Mouse (Mus musculus): ENCODE measurements around the gene Hipk1. TPM values are rescaled to one million over a fixed set of nuclear protein-coding genes. Genes with fewer than 3 reads are reported as not detected.

The Hipk1 gene
- total and polyA plus RNA-seq, 2 experiments = 29.2 to 35.2 TPM

DNA sequence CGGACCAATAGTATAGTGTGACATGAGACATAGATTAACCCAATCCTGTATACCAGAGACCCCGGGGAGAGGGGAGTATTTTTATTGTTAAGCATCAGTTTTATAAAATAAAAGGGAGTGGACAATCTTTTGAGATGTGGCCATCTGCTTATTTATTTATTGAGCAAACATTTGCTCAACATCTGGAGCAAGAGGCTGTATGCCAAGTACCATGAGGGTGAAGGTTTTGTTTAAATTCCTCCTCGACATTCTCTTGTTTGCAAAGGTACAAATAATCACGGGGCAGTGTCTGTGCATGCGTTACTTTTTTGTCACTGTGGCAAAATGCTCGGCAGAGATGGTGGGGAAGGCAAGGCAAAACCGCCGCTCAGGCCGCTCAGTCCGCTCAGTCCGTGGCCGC, 85.9 kb downstream of the Hipk1 start:
- peaks cover 3% of the 10 kb centered on the region; the same call in 1 of the 2 replicates for H3K4me1 ChIP-seq (ENCODE audit: control insufficient read depth, insufficient read depth, low read length)
- DNase-seq (ENCODE audit: extremely low read depth, low read depth, low spot score) = peak; percentile 69
- H3K27ac ChIP-seq (replicated peaks; ENCODE audit: insufficient read depth, low read depth, low read length) = no peak overlapping the region
- no peaks in the 10 kb centered on the region for H3K36me3 ChIP-seq (ENCODE audit: control insufficient read depth, insufficient read depth, low read length)
- H3K27me3 ChIP-seq (ENCODE audit: control insufficient read depth, insufficient read depth, low read length) = no peaks in the 10 kb centered on the region
- H3K4me3 ChIP-seq (ENCODE audit: insufficient read depth, low read depth, low read length) = no peak overlapping the region
- H3K79me2 ChIP-seq (ENCODE audit: control insufficient read depth, insufficient read depth, low read length) = no peaks in the 10 kb centered on the region
- H3K9ac ChIP-seq (ENCODE audit: low read depth, low read length) = no peak overlapping the region
- no peak for TF ChIP-seq CTCF (IDR thresholded peaks at IDR 0.05; ENCODE audit: low read depth, low read length)
- TF ChIP-seq POLR2A (IDR thresholded peaks at IDR 0.05; ENCODE audit: extremely low read depth, insufficient read depth, low read length) = no peak
- 60% methylated on average over 12 of the region's 12 CpGs for WGBS

DNA sequence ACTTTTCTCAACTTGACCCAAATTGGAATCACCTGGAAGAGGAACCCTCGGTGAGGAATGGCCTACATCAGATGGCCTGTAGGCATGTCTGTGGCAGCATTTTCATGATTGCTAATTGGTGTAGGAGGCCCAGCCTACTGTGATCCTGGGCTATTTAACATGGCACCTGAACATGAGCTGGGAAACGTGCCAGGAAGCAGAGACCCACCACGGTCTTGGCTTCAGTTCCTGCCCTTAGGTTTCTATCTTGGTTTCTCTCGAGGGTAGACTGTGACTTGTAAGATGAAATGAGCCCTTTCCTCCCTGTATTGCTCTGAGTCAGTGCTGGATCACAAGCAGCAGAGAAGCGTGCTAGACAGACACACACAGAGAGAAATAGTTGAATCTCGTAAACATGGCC, 86.7 kb downstream of the Hipk1 start:
- 42% methylated on average over 6 of the region's 6 CpGs for WGBS
- Histone ChIP-seq H3K36me3 (ENCODE audit: control insufficient read depth, insufficient read depth, low read length) (no peaks in the 10 kb centered on the region), H3K79me2 (ENCODE audit: control insufficient read depth, insufficient read depth, low read length) (no peaks in the 10 kb centered on the region), H3K27ac (replicated peaks; ENCODE audit: insufficient read depth, low read depth, low read length) (no peak overlapping the region), H3K4me3 (ENCODE audit: insufficient read depth, low read depth, low read length) (no peak overlapping the region), H3K4me1 (ENCODE audit: control insufficient read depth, insufficient read depth, low read length) (peaks cover 3% of the 10 kb centered on the region; the same call in 1 of the 2 replicates), H3K27me3 (ENCODE audit: control insufficient read depth, insufficient read depth, low read length) (no peaks in the 10 kb centered on the region), H3K9ac (ENCODE audit: low read depth, low read length) (no peak overlapping the region)
- TF ChIP-seq POLR2A (IDR thresholded peaks at IDR 0.05; ENCODE audit: extremely low read depth, insufficient read depth, low read length) = no peak
- TF ChIP-seq CTCF (IDR thresholded peaks at IDR 0.05; ENCODE audit: low read depth, low read length) = no peak
- DNase-seq (ENCODE audit: extremely low read depth, low read depth, low spot score) = no peak

GRCm38 (mm10) chr3:103696388-103696925, 94.9 kb downstream of the Hipk1 start:
- Histone ChIP-seq H3K9ac (ENCODE audit: low read depth, low read length) (no peak overlapping the region), H3K4me3 (ENCODE audit: insufficient read depth, low read depth, low read length) (no peak overlapping the region), H3K4me1 (ENCODE audit: control insufficient read depth, insufficient read depth, low read length) (no peaks in the 10 kb centered on the region), H3K27me3 (ENCODE audit: control insufficient read depth, insufficient read depth, low read length) (no peaks in the 10 kb centered on the region), H3K27ac (replicated peaks; ENCODE audit: insufficient read depth, low read depth, low read length) (no peak overlapping the region), H3K36me3 (ENCODE audit: control insufficient read depth, insufficient read depth, low read length) (no peaks in the 10 kb centered on the region), H3K79me2 (ENCODE audit: control insufficient read depth, insufficient read depth, low read length) (no peaks in the 10 kb centered on the region)
- 90% methylated on average over 1 of the region's 1 CpGs for WGBS
- no peak for DNase-seq (ENCODE audit: extremely low read depth, low read depth, low spot score)
- no peak for TF ChIP-seq CTCF (IDR thresholded peaks at IDR 0.05; ENCODE audit: low read depth, low read length)
- TF ChIP-seq POLR2A (IDR thresholded peaks at IDR 0.05; ENCODE audit: extremely low read depth, insufficient read depth, low read length) = no peak

DNA sequence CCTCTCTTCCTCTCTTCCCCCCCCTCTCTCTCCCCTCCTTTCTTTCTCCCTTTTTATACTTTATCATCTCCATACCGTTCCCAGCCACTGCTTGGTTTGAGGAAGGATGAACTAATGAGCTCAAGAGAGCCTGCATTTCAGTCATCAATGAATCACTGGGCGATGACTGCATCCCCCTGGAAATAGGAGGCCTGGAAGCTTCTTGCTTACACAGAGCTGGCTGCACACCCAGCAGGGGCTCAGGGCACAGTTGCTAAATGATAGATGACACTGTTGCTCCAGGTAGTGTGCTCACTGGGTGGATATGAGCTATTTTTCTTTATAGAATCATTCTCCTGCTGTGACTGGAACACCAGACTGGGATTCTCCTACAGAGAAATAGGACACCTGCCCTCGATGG, 95.8 kb downstream of the Hipk1 start:
- DNase-seq (ENCODE audit: extremely low read depth, low read depth, low spot score) = no peak
- Histone ChIP-seq H3K4me3 (ENCODE audit: insufficient read depth, low read depth, low read length) (no peak overlapping the region), H3K79me2 (ENCODE audit: control insufficient read depth, insufficient read depth, low read length) (no peaks in the 10 kb centered on the region), H3K27ac (replicated peaks; ENCODE audit: insufficient read depth, low read depth, low read length) (no peak overlapping the region), H3K27me3 (ENCODE audit: control insufficient read depth, insufficient read depth, low read length) (no peaks in the 10 kb centered on the region), H3K9ac (ENCODE audit: low read depth, low read length) (no peak overlapping the region), H3K4me1 (ENCODE audit: control insufficient read depth, insufficient read depth, low read length) (no peaks in the 10 kb centered on the region), H3K36me3 (ENCODE audit: control insufficient read depth, insufficient read depth, low read length) (no peaks in the 10 kb centered on the region)
- 69% methylated on average over 3 of the region's 3 CpGs for WGBS
- TF ChIP-seq CTCF (IDR thresholded peaks at IDR 0.05; ENCODE audit: low read depth, low read length) = no peak
- TF ChIP-seq POLR2A (IDR thresholded peaks at IDR 0.05; ENCODE audit: extremely low read depth, insufficient read depth, low read length) = no peak

GRCm38 (mm10) chr3:103690506-103690905, 100.9 kb downstream of the Hipk1 start:
- no peaks in the 10 kb centered on the region for H3K79me2 ChIP-seq (ENCODE audit: control insufficient read depth, insufficient read depth, low read length)
- TF ChIP-seq POLR2A (IDR thresholded peaks at IDR 0.05; ENCODE audit: extremely low read depth, insufficient read depth, low read length) = no peak
- TF ChIP-seq CTCF (IDR thresholded peaks at IDR 0.05; ENCODE audit: low read depth, low read length) = no peak
- no peak overlapping the region for H3K27ac ChIP-seq (replicated peaks; ENCODE audit: insufficient read depth, low read depth, low read length)
- WGBS = 84% methylated on average over 3 of the region's 3 CpGs
- H3K9ac ChIP-seq (ENCODE audit: low read depth, low read length) = no peak overlapping the region
- H3K36me3 ChIP-seq (ENCODE audit: control insufficient read depth, insufficient read depth, low read length) = no peaks in the 10 kb centered on the region
- no peaks in the 10 kb centered on the region for H3K4me1 ChIP-seq (ENCODE audit: control insufficient read depth, insufficient read depth, low read length)
- H3K27me3 ChIP-seq (ENCODE audit: control insufficient read depth, insufficient read depth, low read length) = no peaks in the 10 kb centered on the region
- DNase-seq (ENCODE audit: extremely low read depth, low read depth, low spot score) = peak; percentile 5
- H3K4me3 ChIP-seq (ENCODE audit: insufficient read depth, low read depth, low read length) = no peak overlapping the region

Other genes starting within 250 kb of the Hipk1 start
- gene Syt6, start 216.3 kb downstream of the Hipk1 start, total RNA-seq (2014; rRNA removed) = not detected in 2 replicates
- not detected in 2 replicates for gene Syt6, start 216.3 kb downstream of the Hipk1 start, polyA plus RNA-seq (2012; rRNA removed)
- 0.18 TPM in 1 of 2 replicates, not detected in the other for gene Atg4a-ps, start 145.5 kb downstream of the Hipk1 start, total RNA-seq (2014; rRNA removed)
- not detected in 2 replicates for gene Atg4a-ps, start 145.5 kb downstream of the Hipk1 start, polyA plus RNA-seq (2012; rRNA removed)
- 1.3 and 1.7 TPM in 2 replicates for gene Olfml3, start 53.6 kb downstream of the Hipk1 start, total RNA-seq (2014; rRNA removed)
- 1.5 and 2.0 TPM in 2 replicates for gene Olfml3, start 53.6 kb downstream of the Hipk1 start, polyA plus RNA-seq (2012; rRNA removed)
- not detected in 2 replicates for gene Gm10964, start 52.2 kb downstream of the Hipk1 start, total RNA-seq (2014; rRNA removed)
- gene Gm10964, start 52.2 kb downstream of the Hipk1 start, polyA plus RNA-seq (2012; rRNA removed) = not detected in 2 replicates
- 2.5 and 3.3 TPM in 2 replicates for gene Dclre1b, start 17.9 kb upstream of the Hipk1 start, total RNA-seq (2014; rRNA removed)
- gene Dclre1b, start 17.9 kb upstream of the Hipk1 start, polyA plus RNA-seq (2012; rRNA removed) = 5.6 and 6.5 TPM in 2 replicates
- 22.1 and 23.4 TPM in 2 replicates for gene Ap4b1, start 18.0 kb upstream of the Hipk1 start, total RNA-seq (2014; rRNA removed)
- 9.3 and 10.7 TPM in 2 replicates for gene Ap4b1, start 18.0 kb upstream of the Hipk1 start, polyA plus RNA-seq (2012; rRNA removed)
- 0.55 TPM in 1 of 2 replicates, not detected in the other for gene Gm43064, start 18.0 kb upstream of the Hipk1 start, total RNA-seq (2014; rRNA removed)
- 0.05 and 0.20 TPM in 2 replicates for gene Gm43064, start 18.0 kb upstream of the Hipk1 start, polyA plus RNA-seq (2012; rRNA removed)
- 0.60 TPM in 1 of 2 replicates, not detected in the other for gene Bcl2l15, start 41.0 kb upstream of the Hipk1 start, total RNA-seq (2014; rRNA removed)
- not detected in 2 replicates for gene Bcl2l15, start 41.0 kb upstream of the Hipk1 start, polyA plus RNA-seq (2012; rRNA removed)
- gene Ptpn22, start 68.2 kb upstream of the Hipk1 start, total RNA-seq (2014; rRNA removed) = 0.83 and 1.6 TPM in 2 replicates
- gene Ptpn22, start 68.2 kb upstream of the Hipk1 start, polyA plus RNA-seq (2012; rRNA removed) = 0.78 and 0.87 TPM in 2 replicates
- gene Rsbn1, start 122.6 kb upstream of the Hipk1 start, total RNA-seq (2014; rRNA removed) = 5.8 and 7.1 TPM in 2 replicates
- 0.68 and 1.1 TPM in 2 replicates for gene Rsbn1, start 122.6 kb upstream of the Hipk1 start, polyA plus RNA-seq (2012; rRNA removed)
- gene Phtf1, start 176.5 kb upstream of the Hipk1 start, total RNA-seq (2014; rRNA removed) = 5.2 TPM in 2 replicates
- gene Phtf1, start 176.5 kb upstream of the Hipk1 start, polyA plus RNA-seq (2012; rRNA removed) = 1.2 and 1.6 TPM in 2 replicates

Measured in liver, adult 2 months (tissue).